Mouse (Mus musculus) thymus, postnatal 0 days (tissue): ENCODE results near the gene Zzef1. TPM values are rescaled to one million over a fixed set of nuclear protein-coding genes. Genes with fewer than 3 reads are reported as not detected.

Source experiments
- DNase-seq: peaks from one replicate; pipeline ENCODE4 v3.0.0-alpha.2; 2015; ENCODE audit warnings: low spot score
- polyA plus RNA-seq: library from polyadenylated mRNA; unstranded; fragments of >200 nt; fragmentation: Nextera tagmentation; extraction: Ambion mirVana; gene quantifications from 2 replicates; pipeline ENCODE4 v1.2.1, GENCODE M21; 2015

The Zzef1 gene
- polyA plus RNA-seq, 1 experiment from 2014 or later = 14.9 TPM

GRCm38 (mm10) chr11:72892623-72893022, 96.6 kb downstream of the Zzef1 start:
- no peak for DNase-seq

DNA sequence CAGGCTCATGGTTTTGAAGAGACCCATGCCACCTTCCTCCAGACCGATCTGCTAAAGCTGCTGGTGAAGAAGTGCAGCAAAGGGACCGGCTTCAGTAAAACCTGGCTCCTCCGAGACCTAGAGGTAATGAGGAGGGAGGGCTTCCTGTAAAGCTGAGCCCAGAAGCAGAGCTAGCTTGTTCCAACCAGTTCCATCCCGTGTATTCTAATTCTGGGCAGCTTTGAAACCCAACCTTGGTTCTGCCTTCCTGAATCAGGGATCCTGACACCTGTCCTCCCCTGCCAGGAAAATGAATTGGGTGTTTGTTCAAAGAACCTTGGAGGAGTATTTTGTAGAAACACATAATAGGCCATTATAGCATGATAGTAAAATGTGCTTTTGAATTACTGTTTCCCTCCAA, 112.4 kb downstream of the Zzef1 start:
- DNase-seq = no peak

DNA sequence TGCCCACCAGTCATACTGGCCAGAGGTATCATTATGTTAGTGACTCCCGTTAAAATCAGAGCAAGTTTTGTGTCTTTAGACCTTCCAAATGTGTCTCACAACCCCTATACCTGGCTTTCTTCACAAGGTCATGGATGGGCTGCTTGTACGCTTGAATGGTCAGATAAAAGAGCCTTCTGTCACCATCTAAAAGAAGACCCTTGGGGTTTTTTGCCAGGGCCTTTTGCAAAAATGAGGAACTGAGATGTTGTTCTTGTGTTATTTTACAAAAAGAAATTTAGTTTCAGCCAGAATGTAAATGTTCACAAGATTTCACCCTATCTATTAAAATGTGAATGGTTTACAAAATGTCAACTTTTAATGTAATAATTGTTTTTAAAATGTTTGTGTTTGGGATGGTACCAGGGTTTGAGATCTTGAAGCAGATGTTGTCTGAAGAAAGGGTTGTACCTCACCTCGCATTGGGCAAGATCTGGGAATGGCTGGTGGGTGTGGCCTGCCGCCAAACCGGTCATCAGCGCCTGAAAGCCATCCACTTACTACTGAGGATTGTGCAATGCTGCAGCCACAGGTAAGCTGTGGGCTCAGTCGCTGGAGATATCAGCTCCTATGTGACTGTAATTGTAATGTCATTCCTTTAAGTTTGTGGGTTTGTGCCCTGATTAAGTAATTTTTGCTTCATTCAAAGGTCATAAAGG, 121.4 kb downstream of the Zzef1 start:
- no peak for DNase-seq

DNA sequence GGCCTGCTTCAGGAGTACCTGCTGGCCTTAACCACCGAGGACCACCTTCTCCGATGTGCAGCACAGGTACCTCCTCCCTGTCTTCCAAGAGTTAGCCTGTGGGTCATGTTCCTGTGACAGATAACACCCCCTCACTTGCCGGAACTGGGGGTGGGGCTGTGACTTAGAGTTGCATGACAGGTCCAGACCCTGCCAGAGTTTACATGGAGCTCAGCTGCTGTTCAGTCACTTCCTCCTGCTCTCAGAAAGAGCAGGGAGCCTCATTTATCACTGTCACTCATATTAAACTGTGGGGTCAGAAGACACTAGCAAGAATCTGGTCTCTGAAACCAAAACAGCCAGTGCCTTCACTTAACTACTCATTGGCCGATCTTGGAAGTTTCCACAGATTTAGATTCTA, 127.1 kb downstream of the Zzef1 start:
- DNase-seq = no peak

GRCm38 (mm10) chr11:72924458-72924857, 128.4 kb downstream of the Zzef1 start:
- no peak for DNase-seq

DNA sequence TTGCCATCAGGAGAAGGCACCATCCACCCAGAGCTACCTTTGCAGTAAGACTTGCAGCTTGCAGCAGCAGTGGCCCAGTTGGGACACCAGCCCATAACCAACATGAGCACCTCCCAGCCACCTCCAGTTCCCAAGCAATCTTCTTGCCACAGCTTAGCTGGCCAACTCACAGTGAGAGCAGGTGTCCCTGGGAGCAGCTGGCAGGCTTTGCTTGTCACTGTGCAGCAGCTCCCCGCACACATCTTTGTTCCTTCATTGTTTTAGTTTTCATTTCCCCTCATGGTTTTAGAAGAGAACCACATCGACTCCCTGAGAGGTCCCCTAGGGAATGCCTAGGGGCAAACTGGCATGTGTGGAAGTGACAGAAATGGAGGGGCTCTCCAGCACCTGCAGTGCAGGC, 129.0 kb downstream of the Zzef1 start:
- DNase-seq = no peak

- peak; percentile 50 for DNase-seq
Observed at GRCm38 (mm10) chr11:72926226-72926890, 130.3 kb downstream of the Zzef1 start.

DNA sequence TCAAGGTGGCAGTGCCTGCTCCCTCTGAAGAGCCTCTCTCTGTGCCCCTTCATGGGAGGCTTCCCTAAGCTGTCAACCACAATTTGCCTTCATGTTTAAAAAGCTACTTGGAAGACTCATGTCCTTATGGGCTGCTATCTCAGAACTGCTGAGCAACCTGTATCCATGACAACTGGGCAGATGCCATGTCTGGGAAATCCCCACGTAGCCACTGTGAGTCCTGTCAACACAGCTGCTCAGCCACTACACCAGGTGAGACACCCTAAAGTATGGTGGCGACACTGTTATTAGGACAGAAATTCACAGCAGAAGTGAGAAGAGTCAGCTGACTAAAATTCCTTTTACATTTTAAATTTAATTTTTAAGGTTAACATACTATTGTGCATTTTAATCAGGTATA, 132.5 kb downstream of the Zzef1 start:
- no peak for DNase-seq

- peak; percentile 64 for DNase-seq
Observed at GRCm38 (mm10) chr11:72940208-72941143, 144.4 kb downstream of the Zzef1 start.

DNA sequence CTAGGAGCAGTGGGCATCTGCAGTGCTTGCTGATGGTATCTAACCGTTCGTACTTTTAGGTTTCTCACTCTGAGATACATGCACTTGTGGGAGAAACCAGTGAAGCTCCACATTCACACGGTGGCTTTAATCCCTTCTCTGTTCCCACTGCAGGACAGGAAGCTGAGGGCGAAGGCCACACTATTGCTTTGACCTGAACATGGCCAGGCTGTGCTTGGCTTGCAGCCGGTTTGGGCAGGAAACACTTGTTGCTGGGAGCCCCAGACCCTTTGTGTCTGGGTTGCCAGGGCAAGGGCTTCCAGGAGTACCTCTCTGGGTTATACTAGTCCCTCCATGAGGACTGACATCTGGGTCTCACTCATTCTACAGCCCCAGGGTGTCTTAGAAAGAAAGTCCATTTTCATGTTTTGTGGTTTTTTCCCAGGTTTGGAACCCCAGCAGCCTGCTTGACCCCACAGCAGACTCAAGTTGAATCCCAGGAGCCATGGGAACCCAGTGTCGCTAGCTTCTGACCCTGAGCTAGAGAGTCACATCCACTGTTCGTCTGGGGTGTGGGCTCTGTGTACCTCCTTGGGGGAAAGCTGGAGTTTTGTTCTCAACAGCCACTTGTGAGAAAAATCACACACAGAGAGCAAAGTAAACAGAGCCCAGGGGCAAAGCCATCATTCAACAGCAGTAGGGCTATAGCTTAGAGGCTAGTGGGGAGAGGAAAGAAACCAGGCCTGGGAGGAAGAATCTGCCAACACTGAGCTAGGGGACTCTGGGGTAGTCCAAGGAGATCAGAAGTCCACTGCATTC, 149.2 kb downstream of the Zzef1 start:
- DNase-seq = no peak

DNA sequence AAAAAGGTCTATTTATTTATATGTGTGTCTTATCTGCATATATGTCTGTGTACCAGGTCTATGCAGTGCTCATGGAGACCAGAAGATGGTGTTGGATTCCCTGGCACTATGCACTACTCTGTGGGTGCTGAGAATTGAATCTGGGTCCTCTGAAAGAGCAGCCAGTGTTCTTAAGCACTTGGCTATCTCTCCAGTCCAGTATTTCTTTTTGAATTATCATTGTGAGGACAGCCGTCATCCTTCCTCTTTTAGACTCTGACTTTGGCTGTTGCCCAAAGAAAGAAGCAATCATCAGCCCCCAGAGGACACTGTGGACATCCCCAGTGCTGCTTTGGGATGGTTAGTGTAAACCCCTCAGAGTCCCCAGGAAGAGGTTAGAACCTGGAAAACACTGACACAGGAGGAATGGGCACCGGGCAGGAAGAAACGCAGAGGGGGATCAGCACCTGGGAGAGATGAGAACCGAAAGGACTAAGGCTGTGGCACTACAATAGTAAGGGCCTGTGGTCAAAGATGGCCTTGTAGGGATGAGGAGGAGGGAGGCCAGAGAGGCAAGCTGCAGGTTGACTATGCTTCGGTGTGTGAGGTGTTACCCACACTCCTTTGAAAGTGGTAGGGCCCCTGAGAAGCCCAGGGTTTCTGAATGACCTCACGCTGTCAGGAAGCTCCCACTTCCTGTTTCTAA, 150.0 kb downstream of the Zzef1 start:
- peak; percentile 44 for DNase-seq

- DNase-seq = no peak
Observed at GRCm38 (mm10) chr11:72946560-72947119, 150.6 kb downstream of the Zzef1 start.

- DNase-seq = no peak
Observed at GRCm38 (mm10) chr11:72947840-72948239, 151.8 kb downstream of the Zzef1 start.

DNA sequence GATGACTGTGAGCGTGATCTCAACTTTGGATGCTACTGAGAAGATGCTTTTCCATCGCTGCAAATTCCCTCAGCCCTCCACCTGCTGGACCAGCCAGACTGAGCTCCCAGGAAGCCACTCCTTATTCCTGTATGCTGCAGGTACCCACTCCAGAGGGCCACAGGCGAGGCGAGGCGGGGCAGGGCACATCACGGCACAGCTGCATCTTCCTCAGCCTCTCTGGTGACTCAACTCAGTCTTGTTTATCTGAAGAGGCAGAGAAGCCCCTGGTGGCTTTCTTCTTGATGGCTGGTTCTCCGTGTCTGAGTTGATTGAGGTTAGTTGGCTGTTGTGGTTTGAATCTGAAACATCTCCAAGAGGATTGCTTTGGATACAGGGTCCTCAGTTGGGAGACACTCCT, 152.2 kb downstream of the Zzef1 start:
- peak; percentile 25 for DNase-seq

- DNase-seq = peak; percentile 38
Observed at GRCm38 (mm10) chr11:72951137-72952000, 155.3 kb downstream of the Zzef1 start.

GRCm38 (mm10) chr11:72952226-72952625, 156.2 kb downstream of the Zzef1 start:
- no peak for DNase-seq

GRCm38 (mm10) chr11:72952697-72953096, 156.7 kb downstream of the Zzef1 start:
- DNase-seq = peak; percentile 18

DNA sequence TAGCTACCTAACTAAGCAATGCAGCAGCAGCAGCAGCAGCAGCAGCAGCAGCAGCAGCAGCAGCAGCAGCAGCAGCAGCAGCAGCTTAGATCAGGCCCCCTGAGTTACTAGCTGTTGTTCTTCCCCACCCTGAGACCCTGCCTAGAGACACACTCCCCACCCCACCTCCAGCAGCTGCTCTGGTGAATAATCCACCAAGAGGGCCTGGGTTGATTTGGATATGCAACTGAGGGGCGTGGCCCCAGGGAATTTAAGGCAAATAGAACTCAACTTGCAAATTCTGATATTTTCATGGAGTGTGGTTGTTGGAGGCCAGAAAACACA, 157.1 kb downstream of the Zzef1 start:
- no peak for DNase-seq

- peak; percentile 55 for DNase-seq
Observed at GRCm38 (mm10) chr11:72953440-72954151, 157.6 kb downstream of the Zzef1 start.
